16 mouse cellular contexts compared by ENCODE assay signal in genomic region chr12:26191982-26192576, GRCm38 (mm10).
DNase-seq lines count a peak whose midpoint lies in the region; ATAC-seq and TF ChIP-seq lines count a peak whose summit lies in the region.
"Had no signal": no experiment of that assay in that cellular context is flagged by ENCODE, and none has a peak within 500 bp of the region (broad histone marks: within the 10 kb centered on the region; RNA-seq: fewer than 3 reads in every experiment).

No protein-coding gene starts in this region.

- peak overlapping the region; percentile 23 for H3K4me2 ChIP-seq in heart, embryonic 14.5 days (ENCODE audit: low read length)
- H3K4me2 ChIP-seq: liver, embryonic 12.5 days had no signal

- TF ChIP-seq POLR2A in heart, adult 2 months (IDR thresholded peaks at IDR 0.05; ENCODE audit: insufficient read depth, low read depth, low read length) = no peak

- H3K9ac ChIP-seq in heart, embryonic 14.5 days (ENCODE audit: low read length) = no peak overlapping the region
- no peak overlapping the region for H3K9ac ChIP-seq in heart, adult 2 months (ENCODE audit: low read depth, low read length)
- H3K9ac ChIP-seq: liver, embryonic 12.5 days had no signal

- no peak for ATAC-seq in cerebellum, adult (ENCODE audit: insufficient number of reproducible peaks, low FRiP score, low TSS enrichment)
- no peak for ATAC-seq in heart, embryonic 14.5 days (ENCODE audit: insufficient number of reproducible peaks, insufficient read depth, low FRiP score, low read depth)
- ATAC-seq: liver, embryonic 12.5 days had no signal

- no peaks in the 10 kb centered on the region for H3K79me2 ChIP-seq in heart, adult 2 months (replicated peaks; ENCODE audit: control insufficient read depth, insufficient read depth, low read length)

- H3K9me3 ChIP-seq in heart, embryonic 14.5 days (ENCODE audit: control insufficient read depth, low read length) = no peaks in the 10 kb centered on the region
- H3K9me3 ChIP-seq: liver, embryonic 12.5 days; midbrain, embryonic 10.5 days had no signal

- H3K27me3 ChIP-seq in heart, embryonic 14.5 days (ENCODE audit: control insufficient read depth, insufficient read depth, low read length) = no peaks in the 10 kb centered on the region
- H3K27me3 ChIP-seq in heart, adult 2 months (ENCODE audit: control insufficient read depth, insufficient read depth, low read length) = 0 out of 2 replicates have a peak, but pooled peaks cover 2% of the 10 kb centered on the region
- H3K27me3 ChIP-seq: liver, embryonic 12.5 days had no signal

- WGBS in heart, embryonic 14.5 days = 41% methylated on average over 4 of the region's 4 CpGs
- WGBS in heart, adult 2 months = 68% methylated on average over 4 of the region's 4 CpGs

- no peak overlapping the region for H3K4me3 ChIP-seq in heart, embryonic 14.5 days (ENCODE audit: control insufficient read depth in 1 of 2, insufficient read depth in 1 of 2, low read depth in 1 of 2, low read length in 2 of 2)
- H3K4me3 ChIP-seq in heart, adult 2 months = no peak overlapping the region
- H3K4me3 ChIP-seq: liver, embryonic 12.5 days; midbrain, embryonic 10.5 days had no signal

- no peak for TF ChIP-seq EP300 in heart, adult 2 months (IDR thresholded peaks at IDR 0.05; ENCODE audit: insufficient read depth, low read depth, low read length)

- no peak for TF ChIP-seq CTCF in heart, adult 2 months (IDR thresholded peaks at IDR 0.05)

- no peak overlapping the region for H3K27ac ChIP-seq in heart, embryonic 14.5 days (replicated peaks in 1 of 2; ENCODE audit: control insufficient read depth in 1 of 2, insufficient read depth in 1 of 2, low read depth in 2 of 2, low read length in 2 of 2)
- no peak overlapping the region for H3K27ac ChIP-seq in heart, adult 2 months
- H3K27ac ChIP-seq: liver, embryonic 12.5 days; midbrain, embryonic 10.5 days had no signal

- intact Hi-C loops in heart, adult 2 months (cut with DNase I) = no loop called here

- no peaks in the 10 kb centered on the region for H3K36me3 ChIP-seq in heart, embryonic 14.5 days (ENCODE audit: control insufficient read depth, insufficient read depth, low read length)
- no peaks in the 10 kb centered on the region for H3K36me3 ChIP-seq in heart, adult 2 months (ENCODE audit: control insufficient read depth, insufficient read depth, low read length)
- H3K36me3 ChIP-seq: liver, embryonic 12.5 days; midbrain, embryonic 10.5 days had no signal

- peaks cover 9 to 10% of the 10 kb centered on the region in 2 experiments; a peak in 3 of 4 replicates for H3K4me1 ChIP-seq in heart, embryonic 14.5 days (ENCODE audit: control insufficient read depth in 2 of 2, insufficient read depth in 2 of 2, low read length in 2 of 2)
- no peaks in the 10 kb centered on the region for H3K4me1 ChIP-seq in heart, adult 2 months (ENCODE audit: control insufficient read depth, insufficient read depth, low read length)
- H3K4me1 ChIP-seq: liver, embryonic 12.5 days had no signal

- DNase-seq in cerebellum, adult 9-10 months = peak; percentile 69
- DNase-seq in heart, adult 2 months = no peak
- DNase-seq in retina, postnatal 1 day = peak; percentile 39
- no peak for DNase-seq in retina, embryonic 14.5 days (ENCODE audit: low spot score)
- DNase-seq in liver = no peak
- no peak for DNase-seq in urinary bladder, adult 2 months (ENCODE audit: low spot score)
- DNase-seq: gastrocnemius, postnatal 36 days; heart, postnatal 4 days; kidney, adult 18-20 months; kidney, postnatal 25 days; right cerebral cortex, postnatal 25 days; thymus, postnatal 4 days had no signal

Comparison
In these comparisons a context has a peak if more than half of its experiments do, and no peak if none do; other contexts are left out.
1. DNase-seq: peak in cerebellum, adult 9-10 months (single experiment) and retina, postnatal 1 day (single experiment); none in heart, adult 2 months (0 of 2), retina, embryonic 14.5 days (single experiment), liver (single experiment) and urinary bladder, adult 2 months (single experiment).